ENCODE assay signal across 20 mouse cellular contexts in the genomic region with DNA sequence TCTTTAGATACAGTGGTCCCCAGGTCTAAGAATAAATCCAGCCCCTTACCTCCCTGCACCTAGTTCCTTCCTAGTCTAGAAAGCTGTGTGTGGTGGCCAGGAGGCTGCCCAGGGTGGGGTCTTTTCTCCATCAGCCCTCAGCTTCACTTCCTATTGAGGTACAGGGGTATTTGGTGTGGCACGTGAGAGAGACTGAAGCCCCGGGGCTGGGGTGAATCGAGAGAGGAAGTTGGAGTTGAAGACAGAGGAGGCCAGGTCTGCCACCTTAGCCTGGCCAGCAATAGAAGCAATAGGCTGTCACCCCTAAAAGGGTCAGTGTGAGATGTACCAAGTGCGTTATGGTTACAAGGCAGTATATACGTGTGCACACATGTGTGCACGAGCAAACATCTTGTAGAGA. TPM values are rescaled to one million over a fixed set of nuclear protein-coding genes. Genes with fewer than 3 reads are reported as not detected.
DNase-seq lines count a peak whose midpoint lies in the region; ATAC-seq and TF ChIP-seq lines count a peak whose summit lies in the region.
"Had no signal": no experiment of that assay in that cellular context is flagged by ENCODE, and none has a peak within 500 bp of the region (broad histone marks: within the 10 kb centered on the region; RNA-seq: fewer than 3 reads in every experiment).

No protein-coding gene starts in this region.

- no peak for TF ChIP-seq EP300 in MEL (IDR thresholded peaks at IDR 0.05; ENCODE audit: low read depth in 1 of 2, low read length in 2 of 2)

- H3K4me3 ChIP-seq in hindbrain, embryonic 10.5 days: no peak overlapping the region
- no peak overlapping the region for H3K4me3 ChIP-seq in hindbrain, embryonic 12.5 days
- no peak overlapping the region for H3K4me3 ChIP-seq in MEL (ENCODE audit: control insufficient read depth in 1 of 2, insufficient read depth in 1 of 2, low read depth in 2 of 2, low read length in 2 of 2)
- H3K4me3 ChIP-seq: forebrain, embryonic 12.5 days; intestine, embryonic 15.5 days; midbrain, embryonic 12.5 days; neural tube, embryonic 15.5 days had no signal

- DNase-seq in hindbrain, embryonic 10.5 days (ENCODE audit: low spot score): no peak
- DNase-seq in MEL (ENCODE audit: low read depth, low spot score): no peak
- no peak for DNase-seq in left cerebral cortex, adult 11 months (ENCODE audit: low spot score)
- no peak for DNase-seq in adrenal gland, postnatal 14 days
- no peak for DNase-seq in kidney, adult 8-10 months
- DNase-seq: lung, adult 18-20 months; retina, postnatal 1 day; thymus, adult 18-20 months had no signal

- TF ChIP-seq CTCF in MEL (IDR thresholded peaks at IDR 0.05 in 2 of 3, conservative IDR thresholded peaks at IDR 0.05 in 1 of 3; ENCODE audit: control insufficient read depth in 1 of 3, insufficient read depth in 1 of 3, low read depth in 2 of 3, low read length in 3 of 3, poor library complexity in 1 of 3, severe bottlenecking in 1 of 3): no peak

- ATAC-seq in hindbrain, embryonic 12.5 days (ENCODE audit: low FRiP score): no peak
- peak; percentile 28 for ATAC-seq in granulocyte monocyte progenitor cell, adult 5-6 weeks (replicated peaks; ENCODE audit: poor library complexity, severe bottlenecking)
- ATAC-seq in megakaryocyte, adult 5-6 weeks (ENCODE audit: poor library complexity, severe bottlenecking): 0 out of 2 replicates have a peak, but pooled peaks have one; percentile 11
- ATAC-seq: CD4-positive, CD25-positive, alpha-beta regulatory T cell, adult 4 months; intestine, embryonic 15.5 days had no signal

- no peak overlapping the region for H3K9ac ChIP-seq in hindbrain, embryonic 12.5 days
- no peak overlapping the region for H3K9ac ChIP-seq in MEL (ENCODE audit: control insufficient read depth, low read depth, low read length, poor library complexity, severe bottlenecking)
- H3K9ac ChIP-seq: forebrain, embryonic 12.5 days; intestine, embryonic 15.5 days; midbrain, embryonic 12.5 days; neural tube, embryonic 15.5 days had no signal

- H3K4me2 ChIP-seq in hindbrain, embryonic 12.5 days (replicated peaks): no peak overlapping the region
- H3K4me2 ChIP-seq: forebrain, embryonic 12.5 days; intestine, embryonic 15.5 days; midbrain, embryonic 12.5 days; neural tube, embryonic 15.5 days had no signal

- peak overlapping the region; percentile 50; the same call in 1 of the 2 replicates for H3K27ac ChIP-seq in hindbrain, embryonic 10.5 days
- no peak overlapping the region for H3K27ac ChIP-seq in hindbrain, embryonic 12.5 days
- no peak overlapping the region for H3K27ac ChIP-seq in MEL (ENCODE audit: control insufficient read depth, low read depth, low read length)
- H3K27ac ChIP-seq: forebrain, embryonic 12.5 days; intestine, embryonic 15.5 days; kidney, postnatal 0 days; midbrain, embryonic 12.5 days; neural tube, embryonic 15.5 days had no signal

- 84% methylated on average over 6 of the region's 6 CpGs for WGBS in hindbrain, embryonic 10.5 days
- WGBS in hindbrain, embryonic 12.5 days: 83% methylated on average over 6 of the region's 6 CpGs

- H3K9me3 ChIP-seq in hindbrain, embryonic 10.5 days: no peaks in the 10 kb centered on the region
- no peaks in the 10 kb centered on the region for H3K9me3 ChIP-seq in hindbrain, embryonic 12.5 days (replicated peaks)
- no peaks in the 10 kb centered on the region for H3K9me3 ChIP-seq in MEL (replicated peaks; ENCODE audit: insufficient read depth, low read length)
- H3K9me3 ChIP-seq: forebrain, embryonic 12.5 days; intestine, embryonic 15.5 days; midbrain, embryonic 12.5 days; neural tube, embryonic 15.5 days had no signal

- no peaks in the 10 kb centered on the region; the same call in 1 of the 2 replicates for H3K79me2 ChIP-seq in MEL (ENCODE audit: control insufficient read depth, insufficient read depth, low read length, poor library complexity)

- TF ChIP-seq POLR2A in MEL (IDR thresholded peaks at IDR 0.05; ENCODE audit: control insufficient read depth in 1 of 2, insufficient read depth in 1 of 2, low read depth in 1 of 2, low read length in 2 of 2, poor library complexity in 1 of 2): no peak

- H3K36me3 ChIP-seq in hindbrain, embryonic 10.5 days: no peaks in the 10 kb centered on the region
- no peaks in the 10 kb centered on the region for H3K36me3 ChIP-seq in hindbrain, embryonic 12.5 days
- H3K36me3 ChIP-seq in MEL (ENCODE audit: control insufficient read depth in 1 of 2, insufficient read depth in 2 of 2, low read length in 2 of 2): peaks cover 0 to 40% of the 10 kb centered on the region in 2 experiments; a peak in 2 of 4 replicates
- H3K36me3 ChIP-seq: forebrain, embryonic 12.5 days; intestine, embryonic 15.5 days; midbrain, embryonic 12.5 days; neural tube, embryonic 15.5 days had no signal

- TF ChIP-seq RAD21 in MEL (IDR thresholded peaks at IDR 0.05; ENCODE audit: low read depth, low read length): no peak

- H3K4me1 ChIP-seq in hindbrain, embryonic 10.5 days (replicated peaks): peaks cover 94% of the 10 kb centered on the region
- peaks cover 33% of the 10 kb centered on the region for H3K4me1 ChIP-seq in hindbrain, embryonic 12.5 days
- H3K4me1 ChIP-seq in MEL (ENCODE audit: control insufficient read depth in 1 of 2, insufficient read depth in 2 of 2, low read length in 2 of 2): peaks cover 17 to 65% of the 10 kb centered on the region in 2 experiments
- H3K4me1 ChIP-seq: intestine, embryonic 15.5 days had no signal

- H3K27me3 ChIP-seq in hindbrain, embryonic 10.5 days (ENCODE audit: insufficient read depth, poor library complexity, severe bottlenecking): no peaks in the 10 kb centered on the region
- no peaks in the 10 kb centered on the region for H3K27me3 ChIP-seq in hindbrain, embryonic 12.5 days
- H3K27me3 ChIP-seq in MEL (ENCODE audit: control insufficient read depth in 1 of 2, insufficient read depth in 2 of 2, low read length in 2 of 2): no peaks in the 10 kb centered on the region
- H3K27me3 ChIP-seq: forebrain, embryonic 12.5 days; intestine, embryonic 15.5 days; neural tube, embryonic 15.5 days had no signal

TF ChIP-seq in MEL, 35 proteins besides CTCF, POLR2A, EP300 and RAD21:
- TF ChIP-seq SIN3A (IDR thresholded peaks at IDR 0.05; ENCODE audit: low read length): no peak
- peak; percentile 77; the same call in 1 of the 2 replicates for TF ChIP-seq BHLHE40 (IDR thresholded peaks at IDR 0.05; ENCODE audit: borderline replicate concordance, low read depth, low read length)

RNA-seq across cellular contexts. Expression of a gene that starts 7.0 kb away (rescaled TPM):
- polyA plus RNA-seq in hindbrain, embryonic 10.5 days (2016; fragmentation: Nextera tagmentation; extraction: Ambion mirVana): 21.3 and 25.9 TPM in 2 replicates
- polyA plus RNA-seq in hindbrain, embryonic 12.5 days (2016; fragmentation: Nextera tagmentation; extraction: Ambion mirVana): 22.7 and 23.3 TPM in 2 replicates
- total RNA-seq in MEL (2012; rRNA removed): 101 and 116 TPM in 2 replicates
- polyA plus RNA-seq in MEL (2012; ENCODE audit: insufficient read depth in 1 of 2, insufficient read length in 2 of 2, low read depth in 1 of 2, low replicate concordance in 2 of 2, missing spikeins in 1 of 2): 100 to 1,000 TPM; 234 to 696 TPM
- 561 and 568 TPM in 2 replicates for total RNA-seq in granulocyte monocyte progenitor cell, adult 5-6 weeks (2014; fragmentation: Nextera tagmentation)
- 131 and 136 TPM in 2 replicates for total RNA-seq in granulocyte monocyte progenitor cell, adult 5-6 weeks (2017)
- 1,039 and 1,095 TPM in 2 replicates for total RNA-seq in megakaryocyte, adult 5-6 weeks (2015)
- total RNA-seq in megakaryocyte, adult 5-6 weeks (2017): 312 and 362 TPM in 2 replicates
- total RNA-seq in adrenal gland, postnatal 14 days (2021): 15.2 and 52.4 TPM in 2 replicates

RNA-seq across cellular contexts. Expression of a gene that starts 38.3 kb away (rescaled TPM):
- 0.17 TPM in 1 of 2 replicates, not detected in the other for polyA plus RNA-seq in hindbrain, embryonic 10.5 days (2016; fragmentation: Nextera tagmentation; extraction: Ambion mirVana)
- 4.6 and 19.3 TPM in 2 replicates for polyA plus RNA-seq in hindbrain, embryonic 12.5 days (2016; fragmentation: Nextera tagmentation; extraction: Ambion mirVana)
- total RNA-seq in MEL (2012; rRNA removed): not detected in 2 replicates
- polyA plus RNA-seq in MEL (2012; ENCODE audit: insufficient read depth in 1 of 2, insufficient read length in 2 of 2, low read depth in 1 of 2, low replicate concordance in 2 of 2, missing spikeins in 1 of 2): not detected
- not detected in 2 replicates for total RNA-seq in granulocyte monocyte progenitor cell, adult 5-6 weeks (2014; fragmentation: Nextera tagmentation)
- total RNA-seq in granulocyte monocyte progenitor cell, adult 5-6 weeks (2017): not detected in 2 replicates
- total RNA-seq in megakaryocyte, adult 5-6 weeks (2015): not detected in 2 replicates
- not detected in 2 replicates for total RNA-seq in megakaryocyte, adult 5-6 weeks (2017)
- not detected in 2 replicates for total RNA-seq in adrenal gland, postnatal 14 days (2021)
- total RNA-seq: adrenal gland, adult 8-10 months; common myeloid progenitor, adult 5-6 weeks; heart, postnatal 10 days had no signal
- polyA plus RNA-seq: CD4-positive, CD25-positive, alpha-beta regulatory T cell, adult 4 months had no signal
